Mouse (Mus musculus) B cell, adult 2 months (primary cell): Measurements from ENCODE around the gene Lhb.
"Not testable (repeated sequence)": the region's sequence is repeated elsewhere in the genome, so short reads cannot be mapped to it uniquely, and the experiment has no call there.

Experiments
- DNase-seq, 2 experiments: peaks; one replicate each; pipeline ENCODE4 v3.0.0; 2022

Gene Lhb

DNA sequence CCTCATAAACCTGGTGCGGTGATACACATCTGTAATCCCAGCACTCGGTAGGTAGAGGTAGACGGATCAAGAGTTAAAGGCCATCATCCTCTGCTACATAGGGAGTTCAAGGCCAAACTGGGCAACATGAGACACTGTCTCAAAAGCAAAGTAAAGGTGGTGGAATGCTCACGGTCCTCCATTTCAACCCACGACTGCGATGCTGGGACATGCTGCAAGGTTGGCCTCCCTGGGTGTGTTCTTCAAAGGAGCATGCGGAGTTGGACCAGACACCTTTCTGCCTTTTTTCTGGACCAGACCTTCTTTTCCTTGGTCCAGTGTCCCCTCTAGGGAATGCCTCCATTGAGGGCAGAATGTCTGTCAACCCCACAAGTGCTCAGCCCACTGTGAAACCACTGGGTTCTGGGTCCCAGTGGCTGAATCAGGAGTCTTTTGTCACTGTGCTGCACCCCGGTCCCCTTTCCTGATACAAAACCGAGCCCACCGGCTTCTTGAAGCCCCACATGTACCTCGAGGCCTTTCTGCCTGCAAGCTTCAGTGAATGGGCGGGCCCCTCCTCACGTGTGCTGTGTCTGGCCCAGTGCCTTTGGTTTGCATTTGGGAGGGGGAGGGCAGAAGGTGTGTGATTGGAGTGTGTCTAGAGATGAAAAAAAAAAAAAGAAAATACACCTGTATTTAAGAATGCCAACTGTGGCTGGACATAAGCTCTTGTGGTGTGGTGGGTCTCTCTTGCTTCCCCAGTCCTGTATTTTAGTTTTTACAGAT, 35.5 kb downstream of the Lhb start:
- DNase-seq: no peak

DNA sequence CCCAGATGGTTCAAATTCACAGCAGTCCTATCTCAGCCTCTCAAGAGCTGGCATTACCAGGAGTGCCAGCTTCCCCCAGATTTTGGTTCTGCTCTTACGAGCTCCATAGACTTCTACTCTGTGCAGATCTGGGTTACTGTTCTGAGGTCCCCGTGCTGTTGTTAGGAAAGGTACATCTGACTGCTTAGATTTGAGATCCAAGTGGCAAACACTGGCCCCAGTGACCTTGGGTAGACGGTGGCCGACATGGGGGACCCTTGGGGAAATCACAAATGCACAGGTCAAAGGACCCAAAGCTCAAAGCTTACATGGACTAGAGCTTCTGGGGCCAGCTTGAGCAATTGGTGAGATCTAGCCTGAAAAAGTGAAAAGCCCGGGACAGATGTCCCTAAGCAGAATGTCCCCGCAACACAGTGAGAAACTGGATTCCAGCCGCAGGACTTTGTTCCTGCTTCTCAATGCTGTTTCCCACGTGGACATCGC, 36.1 kb downstream of the Lhb start:
- DNase-seq: peak in 1 of 2 experiments; percentile 18

DNA sequence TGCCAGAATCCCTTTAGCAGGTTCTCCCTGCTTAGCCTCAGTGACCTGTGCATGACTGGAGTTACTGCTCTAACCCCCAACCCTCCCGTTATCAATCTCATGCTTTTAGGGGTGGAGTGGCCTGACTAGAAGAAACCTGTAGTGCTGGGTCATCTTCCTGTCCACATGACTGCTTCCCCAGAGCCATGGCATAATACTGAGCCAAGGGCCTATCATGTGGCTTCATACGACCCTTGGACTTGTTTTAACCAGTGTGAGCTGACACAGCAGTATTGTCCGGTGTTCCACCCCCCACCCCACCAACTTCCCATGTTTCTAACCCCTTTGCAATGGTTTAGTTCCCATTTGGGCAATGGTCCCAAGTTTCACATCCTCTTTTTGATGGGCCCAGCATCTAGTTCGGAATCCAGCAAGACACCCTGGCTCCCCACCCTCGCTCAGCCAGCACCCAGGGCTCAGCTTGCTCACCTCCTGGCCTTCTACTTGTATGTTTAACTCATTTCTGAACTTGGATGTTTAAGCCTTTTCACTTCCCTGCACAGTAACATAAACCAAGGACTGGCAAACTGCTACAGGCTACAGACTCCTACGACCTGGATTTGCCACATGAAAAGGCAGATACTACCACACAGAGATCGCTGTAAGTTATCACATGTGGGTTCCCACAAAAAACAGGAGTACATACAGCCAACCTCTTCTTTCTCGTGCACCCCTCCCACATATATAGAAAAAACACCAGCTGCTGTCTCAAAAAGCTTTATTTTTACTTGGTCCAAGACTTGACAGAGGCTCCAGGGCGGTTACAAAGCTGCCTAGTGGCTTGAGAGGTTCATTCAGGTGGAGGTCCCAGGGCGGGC, 36.8 kb downstream of the Lhb start:
- peak; percentile 62 to 68 for DNase-seq

DNA sequence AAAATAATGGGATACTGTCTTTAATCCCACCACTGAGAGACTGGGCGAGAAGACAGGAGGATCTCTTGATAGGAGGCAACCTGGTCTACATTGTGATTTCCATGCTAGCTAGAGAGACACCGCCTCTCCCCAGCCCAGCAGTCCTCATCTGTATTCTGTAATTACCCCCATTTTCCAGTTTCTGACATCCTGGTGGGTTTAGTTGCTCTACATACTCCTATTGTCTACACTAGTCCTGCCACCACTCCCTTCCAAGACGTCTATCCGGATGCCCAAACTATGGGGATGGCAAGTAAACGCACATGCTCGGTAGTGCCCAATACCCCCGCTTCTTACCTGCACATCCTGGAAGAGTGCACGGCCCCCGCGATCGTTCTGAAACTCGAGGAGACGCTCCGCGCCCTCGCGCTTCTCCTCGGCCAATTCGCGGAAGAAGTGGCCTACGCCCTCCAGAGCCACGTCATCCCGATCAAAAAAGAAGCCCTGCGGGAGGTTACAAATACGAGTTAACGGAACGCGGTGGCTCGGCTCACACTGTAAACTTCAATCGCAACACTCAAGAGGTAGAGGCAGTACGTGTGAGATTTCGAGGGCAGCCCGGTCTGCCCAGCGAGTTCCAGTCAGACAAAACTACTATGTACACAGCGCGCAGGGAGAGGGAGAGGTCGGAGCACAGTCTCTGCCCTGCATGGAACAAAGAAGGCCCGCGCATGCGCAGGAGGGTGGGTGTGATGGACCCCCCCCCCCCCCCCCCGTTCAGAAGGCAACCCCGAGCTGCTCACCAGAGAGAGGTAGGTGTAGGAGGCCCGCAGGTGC, 38.3 kb downstream of the Lhb start:
- peak; percentile 79 to 82 for DNase-seq

DNA sequence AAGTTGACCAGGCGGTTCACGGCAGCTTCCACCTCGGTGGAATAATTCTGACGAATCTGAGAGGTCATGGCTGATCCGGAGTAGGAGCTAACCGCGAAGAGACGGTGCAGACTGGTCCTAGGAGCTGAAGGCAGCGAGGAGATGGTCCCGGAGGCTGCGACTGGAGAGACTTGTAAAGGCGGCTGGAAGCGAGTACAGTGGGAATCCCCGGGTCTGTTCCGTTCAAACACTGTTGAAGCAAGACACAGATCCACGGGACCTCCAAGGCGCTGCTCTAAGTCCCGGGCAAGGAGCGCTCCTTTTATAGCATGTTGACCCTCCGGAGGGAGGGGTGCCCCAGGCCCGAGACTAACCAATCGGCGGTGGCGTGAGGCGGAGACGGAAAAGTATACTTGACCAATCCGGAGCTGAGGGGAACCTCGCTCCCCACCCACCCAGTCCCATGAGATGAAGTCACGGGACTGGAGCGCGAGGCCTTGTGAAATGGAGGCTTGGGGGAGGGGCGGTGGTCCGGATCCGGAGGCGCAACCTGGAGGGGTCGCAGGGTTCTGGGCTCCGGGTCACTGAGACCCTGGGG, 39.0 kb downstream of the Lhb start, which contains the start of gene Ftl1:
TSS of gene Ftl1 (minus strand) at position 321 of the 577 bp plus-strand sequence.
- DNase-seq: peak; percentile 93 to 95

DNA sequence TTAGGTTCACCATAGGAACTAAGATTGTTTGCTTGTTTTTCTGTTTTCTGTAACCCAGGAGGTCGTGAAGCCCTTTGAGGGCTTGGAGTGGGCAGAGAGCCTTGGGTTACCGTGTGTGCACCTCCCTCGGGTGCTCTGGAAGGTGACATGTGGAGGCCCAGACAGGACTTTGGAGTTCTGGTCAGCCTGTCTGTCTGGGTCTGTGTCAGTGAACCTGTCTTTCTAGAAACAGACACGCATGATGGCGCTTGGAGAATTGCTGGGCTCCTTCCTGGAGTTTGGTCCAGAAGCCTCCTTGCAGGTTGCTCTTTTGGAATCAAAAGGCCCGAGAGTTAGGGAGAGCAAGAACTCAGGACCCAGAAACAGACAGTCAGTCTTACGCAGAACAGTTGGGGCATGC, 39.8 kb downstream of the Lhb start:
- DNase-seq: no peak

DNA sequence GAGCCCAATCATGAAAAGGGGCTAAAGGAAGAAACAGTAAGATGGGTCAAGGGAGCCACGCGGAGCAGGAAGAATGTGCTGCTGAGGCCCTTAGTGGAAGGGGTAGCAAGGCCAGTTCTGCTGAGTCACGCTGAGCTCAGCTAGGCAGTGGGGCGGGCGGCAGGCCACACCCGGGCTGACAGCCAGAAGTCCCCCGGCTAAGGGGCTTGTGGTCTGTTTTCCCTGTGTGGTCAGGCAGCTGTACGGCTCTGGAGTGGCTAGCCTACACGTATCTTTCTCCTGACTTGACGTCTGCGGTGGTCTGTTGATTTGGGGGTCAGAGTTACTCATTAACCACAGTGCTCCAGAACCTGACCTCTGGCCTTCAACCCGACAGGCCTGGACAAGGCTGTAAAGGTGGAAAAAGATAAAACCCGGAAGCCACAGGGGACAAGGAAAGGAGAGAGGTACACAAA, 40.3 kb downstream of the Lhb start:
- DNase-seq: peak in 1 of 2 experiments; percentile 17

DNA sequence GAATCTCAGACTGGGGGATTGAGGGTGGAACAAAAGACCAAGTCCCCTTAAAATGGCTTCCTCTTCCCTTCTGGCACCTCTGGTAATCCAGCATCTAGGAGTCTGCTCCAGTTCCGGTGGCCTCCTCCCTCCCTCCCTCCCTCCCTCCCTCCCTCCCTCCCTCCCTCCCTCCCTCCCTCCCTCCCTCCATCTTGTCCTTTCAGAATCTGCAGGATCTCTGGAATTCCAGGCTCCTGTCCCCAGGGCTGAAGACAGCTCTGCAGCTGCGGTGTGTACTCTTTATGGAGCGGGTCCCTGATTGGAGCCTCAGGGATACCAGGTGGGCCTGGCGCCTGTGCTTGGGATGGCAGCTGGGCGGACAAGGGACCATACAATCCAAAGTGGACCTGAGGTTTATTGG, 40.7 kb downstream of the Lhb start:
- DNase-seq: no peak

DNA sequence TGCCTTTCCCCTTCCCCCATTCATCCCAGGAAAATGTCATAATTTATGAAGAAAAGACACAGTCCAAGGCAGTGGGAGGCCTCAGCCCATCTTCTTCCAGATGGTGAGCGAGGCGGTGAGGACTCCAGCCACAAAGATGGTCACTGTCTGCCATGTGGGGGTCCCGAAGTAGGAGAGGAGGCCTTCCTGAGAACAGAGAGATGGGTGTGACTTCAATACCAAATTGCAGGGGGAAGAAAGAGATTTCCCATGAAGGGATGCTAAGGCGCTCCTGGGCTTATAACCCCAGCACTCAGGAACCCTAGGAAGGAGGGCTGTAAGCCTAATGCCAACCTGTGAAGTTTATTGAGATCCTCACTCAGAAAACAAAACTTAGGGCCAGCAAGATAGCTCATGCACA, 41.2 kb downstream of the Lhb start:
- DNase-seq: no peak

DNA sequence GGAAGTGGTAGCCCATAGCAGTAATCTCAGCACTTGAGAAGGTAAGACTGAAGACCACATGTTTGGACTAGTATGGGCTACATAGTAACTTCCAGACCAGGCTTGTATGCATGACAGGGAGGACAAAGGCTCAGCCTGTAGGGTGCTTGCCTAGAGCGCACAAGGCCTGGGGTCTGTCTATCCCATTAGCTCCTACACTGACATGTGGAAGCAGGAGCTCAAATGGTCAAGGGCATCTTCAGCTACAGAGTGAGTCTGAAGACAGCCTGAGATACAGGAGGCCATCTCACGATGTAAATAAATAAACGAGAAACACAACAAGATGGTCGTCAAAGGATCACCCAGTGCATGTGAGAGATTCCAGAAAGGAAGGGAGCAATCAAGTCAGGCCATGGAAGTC, 41.7 kb downstream of the Lhb start:
- DNase-seq: no peak

DNA sequence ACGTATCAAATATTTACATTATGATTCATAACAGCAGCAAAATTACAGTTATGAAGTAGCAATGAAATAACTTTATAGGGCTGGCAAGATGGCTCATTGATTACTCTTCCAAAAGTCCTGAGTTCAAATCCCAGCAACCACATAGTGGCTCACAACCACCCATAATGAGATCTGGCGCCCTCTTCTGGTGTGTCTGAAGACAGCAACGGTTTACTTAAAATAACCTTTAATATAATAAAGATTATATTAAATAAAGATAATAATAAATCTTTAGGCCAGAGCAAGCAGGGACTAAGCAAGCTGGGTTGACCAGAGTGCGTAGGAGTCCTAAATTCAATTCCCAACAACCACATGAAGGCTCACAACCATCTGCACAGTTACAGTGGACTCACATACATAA, 42.2 kb downstream of the Lhb start:
- not testable (repeated sequence) for DNase-seq

DNA sequence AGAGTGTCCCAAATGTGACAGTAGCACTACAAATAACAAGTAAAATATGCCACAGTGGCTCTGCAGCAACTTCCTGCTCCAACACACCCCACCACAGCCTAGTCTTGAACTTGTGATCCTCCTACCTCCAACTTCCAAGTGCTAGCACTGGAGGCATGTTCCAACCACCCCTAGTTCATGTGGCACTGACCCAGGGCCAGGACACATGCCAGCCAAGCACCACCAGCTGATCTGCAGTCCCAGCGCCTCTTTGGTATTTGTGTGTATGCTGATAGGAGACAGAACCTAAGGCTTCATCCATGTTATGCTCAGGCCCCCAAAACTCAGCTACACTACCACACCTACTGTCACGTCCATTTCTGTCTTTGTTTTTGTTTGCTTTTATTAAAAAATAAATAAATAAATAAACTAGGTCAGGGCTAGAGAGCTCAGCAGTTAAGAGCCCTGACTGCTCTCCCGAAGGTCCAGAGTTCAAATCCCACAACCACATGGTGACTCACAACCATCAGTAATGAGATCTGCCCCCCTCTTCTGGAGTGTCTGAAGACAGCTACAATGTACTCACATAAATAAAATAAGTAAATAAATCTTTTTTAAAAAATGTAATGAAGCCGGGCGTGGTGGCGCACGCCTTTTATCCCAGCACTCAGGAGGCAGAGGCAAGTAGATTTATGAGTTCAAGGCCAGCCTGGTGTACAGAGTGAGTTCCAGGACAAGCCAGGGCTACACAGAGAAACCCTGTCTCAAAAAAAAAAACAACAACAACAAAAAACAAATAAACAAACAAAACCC, 43.6 kb downstream of the Lhb start:
- no peak for DNase-seq

DNA sequence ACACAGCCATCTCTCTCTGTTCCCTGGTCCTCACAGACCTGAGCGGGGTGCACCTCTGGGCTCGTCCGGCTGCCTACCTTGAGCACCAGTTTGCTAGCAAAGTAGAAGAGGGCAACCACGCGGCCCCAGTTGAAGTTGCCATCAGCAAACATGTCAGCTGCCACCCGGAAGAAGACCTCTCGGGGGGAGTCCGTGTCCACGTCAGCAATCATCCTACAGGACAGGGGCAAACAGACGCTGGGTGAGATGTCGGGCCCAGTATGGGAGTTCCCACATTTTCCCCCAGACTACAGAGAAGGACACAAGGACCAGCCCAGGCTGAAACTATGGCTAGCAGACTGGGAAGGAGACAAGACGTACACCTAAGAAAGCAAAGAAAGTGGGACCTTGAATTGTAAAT, 44.5 kb downstream of the Lhb start:
- DNase-seq: no peak

DNA sequence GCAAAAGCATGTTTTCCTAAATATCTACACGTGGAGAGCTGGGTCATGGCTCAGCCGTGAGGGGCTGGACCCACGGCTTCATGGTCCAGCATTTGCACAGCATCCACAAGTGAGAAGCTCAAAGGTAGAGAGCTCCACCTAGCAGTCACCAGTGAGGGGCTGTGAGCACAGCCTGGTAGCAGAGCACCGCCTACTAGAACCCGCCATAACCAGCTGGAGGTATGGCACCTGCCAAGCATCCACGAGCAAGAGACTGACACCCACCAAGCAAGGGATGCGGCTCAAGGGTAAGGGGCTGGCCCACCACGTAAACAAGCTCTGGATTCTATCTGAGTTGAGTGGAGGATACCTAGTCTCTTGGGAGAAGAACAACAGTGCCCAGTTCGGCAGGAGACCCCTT, 44.9 kb downstream of the Lhb start:
- no peak for DNase-seq

DNA sequence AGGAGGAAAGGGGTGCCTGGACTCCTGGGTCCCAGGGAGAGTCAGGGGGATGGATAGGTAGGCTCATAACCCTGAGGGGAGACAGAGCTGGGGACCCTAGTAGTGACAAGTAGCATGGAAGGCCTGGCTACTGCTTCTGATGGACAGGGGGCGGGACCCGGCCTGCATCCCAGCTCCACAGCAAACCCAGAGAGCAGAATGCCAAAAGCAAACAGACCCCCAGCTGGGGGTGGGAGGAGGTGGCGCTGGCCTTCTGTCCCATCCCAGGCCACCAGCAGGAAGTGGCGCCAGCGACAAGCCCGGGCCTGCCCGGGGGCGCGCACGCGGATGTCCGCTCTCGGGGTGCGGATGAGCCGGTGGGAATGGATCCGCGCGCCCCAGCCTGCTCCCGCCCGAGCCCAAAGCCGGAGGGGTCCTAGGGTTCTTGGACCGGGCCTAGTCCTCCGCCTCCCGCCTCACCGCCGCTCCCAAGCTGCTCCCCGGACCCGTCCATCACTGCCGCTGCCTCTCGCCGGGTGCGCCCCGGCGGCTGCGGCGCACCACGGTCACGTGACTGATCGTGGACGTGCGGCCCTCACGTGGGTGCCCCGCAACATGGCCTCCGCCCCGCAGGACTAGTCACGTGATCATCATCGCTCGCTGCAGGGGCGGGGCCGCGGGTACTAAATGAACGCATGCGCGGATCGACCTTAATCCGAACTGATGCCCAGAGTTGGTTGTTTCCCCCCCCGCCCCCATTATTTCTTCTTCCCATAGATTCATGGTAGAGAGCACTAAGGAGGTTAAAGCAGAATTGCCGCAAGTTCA, 45.9 kb downstream of the Lhb start, which contains the start of gene Bax:
TSS of gene Bax (minus strand) at position 616 of the 807 bp plus-strand sequence.
- DNase-seq: peak; percentile 96 to 97

DNA sequence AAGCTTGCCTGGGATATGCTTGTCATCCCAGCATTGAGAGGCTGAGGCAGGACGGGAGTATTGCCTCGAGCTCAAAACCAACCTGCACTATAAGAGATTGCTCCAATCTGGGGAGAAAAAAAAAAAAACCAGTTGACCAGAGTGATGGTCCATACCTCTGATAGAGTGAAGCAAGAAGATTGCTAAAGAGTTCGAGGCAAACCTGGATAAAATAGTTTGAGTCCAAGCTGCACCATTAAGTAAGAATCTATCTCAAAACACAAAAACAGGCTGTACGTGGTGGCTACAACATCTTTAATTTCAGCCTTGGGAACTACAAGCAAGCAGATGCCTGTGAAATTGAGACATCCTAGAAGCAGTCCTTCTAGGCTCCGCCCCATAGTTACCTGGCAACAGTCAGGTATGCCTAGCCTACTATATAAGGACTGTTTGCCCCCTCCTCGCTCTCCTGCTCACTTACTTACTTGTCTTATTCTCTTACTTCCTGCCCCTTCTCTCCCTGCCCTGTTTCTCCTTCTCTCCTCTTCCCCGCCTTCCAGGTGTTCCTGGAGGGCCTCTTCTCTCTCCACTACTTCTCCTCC, 46.6 kb downstream of the Lhb start:
- DNase-seq: no peak

DNA sequence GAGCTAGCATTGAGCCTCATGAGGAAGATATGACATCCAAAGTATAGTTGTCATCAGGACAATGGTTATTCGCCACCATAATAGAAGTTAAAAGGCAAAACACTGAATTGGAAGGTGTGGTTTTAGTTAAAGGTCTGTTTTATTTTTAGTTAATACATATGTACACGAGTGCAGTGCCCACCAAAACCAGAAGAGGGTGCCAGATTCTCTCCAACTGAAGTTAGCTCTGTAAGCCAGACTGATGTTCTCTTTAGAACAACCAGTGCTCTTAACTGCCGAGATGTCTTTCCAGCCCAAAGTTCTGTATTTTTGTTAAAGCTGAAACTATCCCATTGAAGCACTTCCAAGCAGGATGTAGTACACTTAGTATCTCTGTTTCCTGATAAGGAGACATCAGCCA, 50.2 kb downstream of the Lhb start:
- peak; percentile 77 to 81 for DNase-seq
